Mouse (Mus musculus): ENCODE data around the gene Arl4a. TPM values are rescaled to one million over a fixed set of nuclear protein-coding genes. Genes with fewer than 3 reads are reported as not detected.
A peak's percentile ranks its signal among the peaks of the same experiment; 100 is the strongest.

Arl4a gene
- polyA plus RNA-seq, 1 experiment from 2014 or later = 28.1 TPM

DNA sequence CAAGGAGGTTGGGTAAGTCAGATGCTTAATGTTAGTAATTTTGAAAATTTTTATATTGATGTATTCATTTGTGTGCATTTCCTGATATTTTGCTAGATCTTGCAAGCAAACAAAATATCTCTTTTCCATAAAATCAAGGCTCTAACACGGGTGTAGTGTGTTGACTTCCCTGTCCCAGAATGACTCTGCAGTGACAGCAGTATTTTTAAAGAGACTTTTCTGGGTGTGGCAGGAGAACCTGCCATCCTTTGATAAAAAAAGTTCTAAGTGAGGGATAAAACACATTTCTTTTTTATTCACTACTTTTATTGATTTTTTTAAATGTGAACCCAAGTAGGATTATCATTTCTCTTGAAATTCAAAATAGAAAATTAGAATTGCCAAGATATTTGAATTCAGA lies 42.2 kb downstream of the Arl4a start:
- WGBS = 65% methylated on average over 1 of the region's 1 CpGs
- Histone ChIP-seq H3K9me3 (ENCODE audit: low read depth, low read length) (no peaks in the 10 kb centered on the region), H3K27me3 (ENCODE audit: insufficient read depth, low read length) (no peaks in the 10 kb centered on the region), H3K36me3 (ENCODE audit: insufficient read depth) (no peaks in the 10 kb centered on the region), H3K9ac (no peak overlapping the region), H3K4me3 (ENCODE audit: low read depth, low read length) (no peak overlapping the region), H3K27ac (ENCODE audit: low read depth) (no peak overlapping the region), H3K4me2 (no peak overlapping the region), H3K4me1 (ENCODE audit: insufficient read depth) (peaks cover 3% of the 10 kb centered on the region; the same call in 1 of the 2 replicates)
- no peak for DNase-seq
- TF ChIP-seq CTCF (IDR thresholded peaks at IDR 0.05; ENCODE audit: low read depth) = no peak
- no peak for ATAC-seq (ENCODE audit: insufficient read depth)

DNA sequence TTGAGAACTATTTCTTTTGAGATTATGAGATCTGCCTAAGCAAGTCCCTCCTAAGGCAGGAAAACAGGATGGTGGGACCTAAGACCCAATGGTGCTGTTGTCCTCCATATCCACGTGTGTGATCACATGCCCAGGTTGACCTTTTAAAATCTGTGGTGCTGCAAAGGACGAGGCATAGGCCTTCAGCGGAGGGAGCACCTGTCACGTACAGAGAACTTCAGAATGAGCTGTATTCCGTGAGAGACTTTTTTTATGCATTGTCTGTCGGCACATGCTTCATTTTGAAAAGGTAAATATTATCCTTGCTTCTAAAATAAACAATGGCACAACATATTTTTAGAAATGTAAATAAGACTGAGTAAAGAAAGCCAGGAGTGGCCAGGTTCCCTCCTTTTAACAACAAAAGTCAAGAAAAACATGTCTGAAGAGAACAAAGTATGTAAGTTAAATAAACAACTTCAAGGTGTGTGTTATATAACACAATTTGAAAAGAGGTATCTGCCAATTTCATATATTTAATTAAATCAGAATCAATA lies 45.0 kb downstream of the Arl4a start:
- Histone ChIP-seq H3K4me2 (no peak overlapping the region), H3K27ac (ENCODE audit: low read depth) (no peak overlapping the region), H3K4me3 (ENCODE audit: low read depth, low read length) (no peak overlapping the region), H3K36me3 (ENCODE audit: insufficient read depth) (no peaks in the 10 kb centered on the region), H3K4me1 (ENCODE audit: insufficient read depth) (peaks cover 3% of the 10 kb centered on the region; the same call in 1 of the 2 replicates), H3K9ac (no peak overlapping the region), H3K27me3 (ENCODE audit: insufficient read depth, low read length) (no peaks in the 10 kb centered on the region), H3K9me3 (ENCODE audit: low read depth, low read length) (no peaks in the 10 kb centered on the region)
- 41% methylated on average over 6 of the region's 6 CpGs for WGBS
- TF ChIP-seq CTCF (IDR thresholded peaks at IDR 0.05; ENCODE audit: low read depth) = no peak
- no peak for DNase-seq
- peak; percentile 65; the same call in 1 of the 2 replicates for ATAC-seq (ENCODE audit: insufficient read depth)

DNA sequence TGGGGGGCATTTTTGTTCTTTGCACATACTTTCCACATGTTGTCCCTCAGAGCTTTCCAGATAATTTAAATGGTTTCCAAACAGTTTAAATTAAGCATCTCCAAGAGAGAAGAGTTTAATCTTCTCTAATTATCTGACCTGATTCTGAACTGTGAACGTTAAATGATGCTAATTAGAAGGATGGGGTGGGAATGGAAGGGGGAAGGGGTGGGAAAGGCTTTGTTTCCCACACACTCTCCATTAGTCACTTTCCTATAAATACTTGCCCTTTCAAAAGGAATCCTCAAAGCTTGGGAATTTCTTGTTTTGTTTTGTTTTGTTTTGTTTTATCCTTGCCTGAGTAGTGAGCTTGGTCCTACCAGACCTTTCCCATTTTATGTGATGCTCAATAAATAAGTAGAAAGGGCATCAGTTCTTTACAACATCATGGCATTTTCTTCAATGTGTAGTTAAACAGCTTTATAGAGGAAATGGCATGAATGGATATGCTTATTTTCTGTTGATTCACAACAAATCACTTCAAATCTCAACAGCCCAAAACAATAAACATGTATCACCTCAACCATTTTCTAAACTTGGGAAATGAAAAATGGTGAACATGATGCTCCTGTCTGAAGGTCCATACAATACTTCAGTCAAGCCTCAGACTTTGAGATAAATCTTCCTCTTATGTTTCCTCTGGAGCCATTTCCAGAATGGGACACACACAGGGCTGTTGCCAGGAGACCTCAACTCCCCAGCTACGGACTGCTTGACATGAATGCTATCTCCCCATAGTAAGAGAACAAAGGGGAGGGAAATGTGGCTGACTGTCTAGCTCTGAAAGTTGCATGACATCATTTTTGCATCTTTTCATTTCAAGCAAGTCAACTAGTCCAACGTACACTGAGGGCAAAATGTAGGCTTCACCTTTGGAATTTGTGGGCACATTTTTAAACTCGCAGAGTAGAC lies 46.7 kb downstream of the Arl4a start:
- WGBS = 60% methylated on average over 4 of the region's 4 CpGs
- no peaks in the 10 kb centered on the region for H3K4me1 ChIP-seq (ENCODE audit: insufficient read depth)
- no peaks in the 10 kb centered on the region for H3K9me3 ChIP-seq (ENCODE audit: low read depth, low read length)
- H3K4me3 ChIP-seq (ENCODE audit: low read depth, low read length) = no peak overlapping the region
- H3K9ac ChIP-seq = no peak overlapping the region
- no peak for DNase-seq
- no peak overlapping the region for H3K4me2 ChIP-seq
- H3K27ac ChIP-seq (ENCODE audit: low read depth) = no peak overlapping the region
- no peaks in the 10 kb centered on the region for H3K27me3 ChIP-seq (ENCODE audit: insufficient read depth, low read length)
- ATAC-seq (ENCODE audit: insufficient read depth) = no peak
- no peaks in the 10 kb centered on the region for H3K36me3 ChIP-seq (ENCODE audit: insufficient read depth)
- TF ChIP-seq CTCF (IDR thresholded peaks at IDR 0.05; ENCODE audit: low read depth) = no peak

DNA sequence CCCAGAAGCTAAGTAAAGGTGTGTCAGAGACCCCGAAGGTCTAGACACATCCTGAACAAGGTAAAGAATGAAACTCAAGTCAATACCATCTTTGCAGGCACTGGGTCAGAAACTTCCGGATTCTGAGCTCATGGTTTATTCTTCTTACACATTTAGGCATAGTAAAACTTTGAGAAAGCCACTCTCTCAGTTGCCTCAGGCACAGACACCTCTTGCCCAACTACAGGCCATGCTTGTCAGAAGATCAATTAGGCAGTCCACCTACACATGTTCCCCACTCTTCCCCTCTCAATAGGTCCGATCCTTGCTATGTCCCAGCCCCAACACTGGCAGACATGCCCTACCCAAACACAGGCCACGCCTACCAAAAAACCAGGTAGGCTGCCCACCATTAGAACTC lies 48.7 kb downstream of the Arl4a start:
- Histone ChIP-seq H3K4me1 (ENCODE audit: insufficient read depth) (no peaks in the 10 kb centered on the region), H3K27ac (ENCODE audit: low read depth) (no peak overlapping the region), H3K4me3 (ENCODE audit: low read depth, low read length) (no peak overlapping the region), H3K36me3 (ENCODE audit: insufficient read depth) (no peaks in the 10 kb centered on the region), H3K9me3 (ENCODE audit: low read depth, low read length) (no peaks in the 10 kb centered on the region), H3K4me2 (no peak overlapping the region), H3K9ac (no peak overlapping the region), H3K27me3 (ENCODE audit: insufficient read depth, low read length) (no peaks in the 10 kb centered on the region)
- DNase-seq = no peak
- WGBS = 86% methylated on average over 4 of the region's 4 CpGs
- no peak for TF ChIP-seq CTCF (IDR thresholded peaks at IDR 0.05; ENCODE audit: low read depth)
- no peak for ATAC-seq (ENCODE audit: insufficient read depth)

DNA sequence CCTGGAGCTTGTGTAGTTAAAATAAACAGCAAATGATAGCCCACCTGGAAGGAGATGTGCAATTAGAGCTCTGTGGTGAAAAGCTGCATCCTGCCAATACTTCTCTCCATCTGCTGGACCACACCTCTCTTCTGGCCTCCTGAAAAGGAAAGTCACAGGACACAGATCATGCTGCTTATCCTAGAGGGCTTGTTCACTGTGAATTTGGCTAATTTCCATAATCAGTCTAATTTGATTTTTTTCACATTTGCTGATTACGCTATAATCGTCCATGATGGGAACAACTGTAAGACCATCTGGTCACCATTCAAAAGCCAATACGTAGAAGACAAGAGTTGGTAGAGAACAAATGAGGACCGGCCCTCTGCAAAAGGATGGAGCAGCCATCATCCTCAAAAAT lies 50.6 kb downstream of the Arl4a start:
- TF ChIP-seq CTCF (IDR thresholded peaks at IDR 0.05; ENCODE audit: low read depth) = no peak
- H3K4me1 ChIP-seq (ENCODE audit: insufficient read depth) = no peaks in the 10 kb centered on the region
- no peak overlapping the region for H3K4me3 ChIP-seq (ENCODE audit: low read depth, low read length)
- no peak overlapping the region for H3K4me2 ChIP-seq
- no peak overlapping the region for H3K9ac ChIP-seq
- no peak overlapping the region for H3K27ac ChIP-seq (ENCODE audit: low read depth)
- no peaks in the 10 kb centered on the region for H3K36me3 ChIP-seq (ENCODE audit: insufficient read depth)
- ATAC-seq (ENCODE audit: insufficient read depth) (no peak), DNase-seq (no peak)
- H3K9me3 ChIP-seq (ENCODE audit: low read depth, low read length) = no peaks in the 10 kb centered on the region
- 88% methylated on average over 4 of the region's 4 CpGs for WGBS
- no peaks in the 10 kb centered on the region for H3K27me3 ChIP-seq (ENCODE audit: insufficient read depth, low read length)

DNA sequence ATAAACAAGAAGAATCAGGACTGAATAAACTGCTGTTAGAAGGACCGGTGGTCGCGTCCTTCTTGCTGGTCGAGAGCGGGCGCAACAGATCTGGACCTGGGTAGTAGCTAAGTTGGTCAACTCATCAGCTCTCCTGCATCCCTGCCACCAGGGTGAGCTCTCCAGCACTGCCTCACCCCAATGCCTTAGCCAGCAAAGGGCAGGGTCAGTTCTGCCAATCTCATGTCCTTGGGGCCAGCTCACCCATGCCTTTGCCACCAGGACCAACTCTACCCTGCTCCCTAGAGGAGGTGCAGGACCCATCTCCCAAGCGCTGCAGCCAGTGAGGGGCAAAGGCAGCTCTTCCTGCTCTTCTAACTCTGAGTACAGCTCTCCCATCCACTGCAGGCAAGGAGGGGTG lies 52.2 kb downstream of the Arl4a start:
- H3K4me3 ChIP-seq (ENCODE audit: low read depth, low read length) = no peak overlapping the region
- WGBS = 92% methylated on average over 7 of the region's 7 CpGs

DNA sequence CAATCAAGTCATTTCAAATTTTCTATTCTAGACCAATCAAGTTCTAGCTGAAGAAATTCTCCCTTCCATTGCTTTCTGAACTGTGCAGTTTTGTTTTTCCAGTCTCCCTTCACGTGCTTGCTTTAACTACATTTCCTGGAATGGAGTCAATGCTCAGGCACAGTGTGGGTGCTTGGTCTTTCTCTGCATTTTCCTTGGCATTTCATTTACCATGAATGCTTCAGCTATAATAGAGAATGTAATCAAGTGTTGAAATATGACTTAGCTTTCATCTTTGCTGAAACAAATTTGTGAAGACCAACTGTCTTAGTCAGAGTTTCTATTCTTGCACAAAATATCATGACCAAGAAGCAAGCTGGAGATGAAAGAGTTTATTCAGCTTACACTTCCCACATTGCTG lies 58.0 kb downstream of the Arl4a start:
- Histone ChIP-seq H3K4me3 (ENCODE audit: low read depth, low read length) (no peak overlapping the region), H3K4me2 (no peak overlapping the region), H3K27ac (ENCODE audit: low read depth) (no peak overlapping the region), H3K4me1 (ENCODE audit: insufficient read depth) (no peaks in the 10 kb centered on the region), H3K27me3 (ENCODE audit: insufficient read depth, low read length) (no peaks in the 10 kb centered on the region), H3K9ac (no peak overlapping the region), H3K36me3 (ENCODE audit: insufficient read depth) (no peaks in the 10 kb centered on the region), H3K9me3 (ENCODE audit: low read depth, low read length) (no peaks in the 10 kb centered on the region)
- 74% methylated on average over 1 of the region's 1 CpGs for WGBS
- no peak for TF ChIP-seq CTCF (IDR thresholded peaks at IDR 0.05; ENCODE audit: low read depth)
- ATAC-seq (ENCODE audit: insufficient read depth) (no peak), DNase-seq (no peak)

More for the DNA sequence above, 52.2 kb downstream of the Arl4a start:
- no peak overlapping the region for H3K9ac ChIP-seq
- no peaks in the 10 kb centered on the region for H3K27me3 ChIP-seq (ENCODE audit: insufficient read depth, low read length)
- no peaks in the 10 kb centered on the region for H3K4me1 ChIP-seq (ENCODE audit: insufficient read depth)
- no peak overlapping the region for H3K4me2 ChIP-seq
- H3K9me3 ChIP-seq (ENCODE audit: low read depth, low read length) = no peaks in the 10 kb centered on the region
- H3K36me3 ChIP-seq (ENCODE audit: insufficient read depth) = no peaks in the 10 kb centered on the region
- no peak overlapping the region for H3K27ac ChIP-seq (ENCODE audit: low read depth)
- no peak for ATAC-seq (ENCODE audit: insufficient read depth)
- DNase-seq = no peak
- no peak for TF ChIP-seq CTCF (IDR thresholded peaks at IDR 0.05; ENCODE audit: low read depth)
